Mouse (Mus musculus) CH12.LX (cell line): ENCODE results near the gene Ltk. TPM values are rescaled to one million over a fixed set of nuclear protein-coding genes. Genes with fewer than 3 reads are reported as not detected.

ENCODE experiments used
- DNase-seq: peaks from one replicate; pipeline ENCODE4 v3.0.0-alpha.2; 2013; ENCODE audit errors: extremely low read depth
- H3K27ac ChIP-seq: 2 replicates; pipeline ENCODE4 v1.5.1; 2012; ENCODE audit warnings: low read depth, mild to moderate bottlenecking, control low read depth, moderate library complexity; ENCODE audit not compliant: insufficient read depth
- H3K27me3 ChIP-seq: replicated peaks from 2 replicates; pipeline ENCODE3; 2012; ENCODE audit warnings: inconsistent platforms
- H3K36me3 ChIP-seq, 2 experiments: replicated peaks in 1 of 2; 2 replicates each; pipeline versions ENCODE3 to v1.6.1; 2012; ENCODE audit warnings: inconsistent platforms in 1 of 2, low read length in 1 of 2, mild to moderate bottlenecking in 1 of 2, mixed read lengths in 1 of 2, moderate library complexity in 1 of 2; ENCODE audit not compliant: control insufficient read depth in 1 of 2, insufficient read depth in 1 of 2
- H3K4me1 ChIP-seq, 2 experiments: 2 replicates each; pipeline ENCODE4 v1.6.1; 2012; ENCODE audit warnings: inconsistent platforms in 1 of 2, moderate library complexity in 1 of 2; ENCODE audit not compliant: insufficient read depth in 2 of 2, control insufficient read depth in 1 of 2
- H3K4me2 ChIP-seq: 2 replicates; pipeline ENCODE4 v1.6.1; 2012; ENCODE audit warnings: low read depth, mild to moderate bottlenecking, control low read depth; ENCODE audit not compliant: poor library complexity, insufficient read depth, severe bottlenecking
- H3K4me3 ChIP-seq, 3 experiments: fragments of 150-350 bp in 1 of 3; sonication (generic) in 1 of 3; replicated peaks in 1 of 3; 2 replicates each; pipeline versions ENCODE3 to v1.5.1; 2011 to 2012; ENCODE audit warnings: low read depth in 2 of 3, low read length in 2 of 3, mild to moderate bottlenecking in 2 of 3, moderate library complexity in 2 of 3, control low read depth in 1 of 3, improper control_type of control experiment in 1 of 3, inconsistent platforms in 1 of 3, mixed read lengths in 1 of 3; ENCODE audit not compliant: poor library complexity in 1 of 3
- H3K79me2 ChIP-seq: replicated peaks from 2 replicates; pipeline ENCODE4 v1.6.1; 2012; ENCODE audit warnings: mild to moderate bottlenecking, moderate library complexity; ENCODE audit not compliant: control insufficient read depth, poor library complexity, insufficient read depth, severe bottlenecking; ENCODE audit errors: extremely low read depth
- H3K9ac ChIP-seq: 2 replicates; pipeline ENCODE4 v1.6.1; 2012; ENCODE audit warnings: low read depth, mild to moderate bottlenecking, control low read depth, moderate library complexity; ENCODE audit not compliant: insufficient read depth
- H3K9me3 ChIP-seq: replicated peaks from 2 replicates; pipeline ENCODE3; 2012; ENCODE audit warnings: low read length, inconsistent platforms, mixed read lengths
- CHD1 ChIP-seq: IDR thresholded peaks from 2 replicates; pipeline ENCODE4 v1.6.1; 2012; ENCODE audit warnings: low read depth, low read length, improper control_type of control experiment, inconsistent platforms
- CHD2 ChIP-seq: IDR thresholded peaks from 2 replicates; pipeline ENCODE4 v1.6.1; 2011; ENCODE audit warnings: low read length, improper control_type of control experiment
- CTCF ChIP-seq, 2 experiments: IDR thresholded peaks in 1 of 2; conservative IDR thresholded peaks in 1 of 2; 2 replicates each; pipeline ENCODE4 v1.5.1; 2011 to 2012; ENCODE audit warnings: low read depth in 2 of 2, low read length in 2 of 2, improper control_type of control experiment in 1 of 2, inconsistent platforms in 1 of 2, mild to moderate bottlenecking in 1 of 2, moderate library complexity in 1 of 2
- ELF1 ChIP-seq: IDR thresholded peaks from 2 replicates; pipeline ENCODE4 v1.6.1; 2014; ENCODE audit warnings: low read depth, mild to moderate bottlenecking, inconsistent platforms, low read length, improper control_type of control experiment
- EP300 ChIP-seq: IDR thresholded peaks from 2 replicates; pipeline ENCODE4 v1.6.1; 2011; ENCODE audit warnings: low read length, improper control_type of control experiment
- ETS1 ChIP-seq: conservative IDR thresholded peaks from 2 replicates; pipeline ENCODE4 v1.6.1; 2012; ENCODE audit warnings: low read depth, mild to moderate bottlenecking, inconsistent platforms, low read length, improper control_type of control experiment, moderate library complexity
- GABPA ChIP-seq: IDR thresholded peaks from 2 replicates; pipeline ENCODE4 v1.6.1; 2012; ENCODE audit warnings: low read depth, low read length, improper control_type of control experiment, inconsistent platforms; ENCODE audit not compliant: insufficient replicate concordance
- IRF4 ChIP-seq: IDR thresholded peaks from 2 replicates; pipeline ENCODE4 v1.6.1; 2014; ENCODE audit warnings: low read depth, mild to moderate bottlenecking, inconsistent platforms, low read length, improper control_type of control experiment
- KAT2A ChIP-seq: IDR thresholded peaks from 2 replicates; pipeline ENCODE4 v1.6.1; 2012; ENCODE audit warnings: low read length, improper control_type of control experiment, inconsistent platforms; ENCODE audit not compliant: insufficient replicate concordance
- MAFK ChIP-seq: IDR thresholded peaks from 2 replicates; pipeline ENCODE4 v1.6.1; 2011; ENCODE audit warnings: low read length, improper control_type of control experiment; ENCODE audit not compliant: insufficient replicate concordance
- MAX ChIP-seq: IDR thresholded peaks from 2 replicates; pipeline ENCODE4 v1.6.1; 2011; ENCODE audit warnings: low read length, improper control_type of control experiment
- MEF2A ChIP-seq: IDR thresholded peaks from 2 replicates; pipeline ENCODE4 v1.6.1; 2014; ENCODE audit warnings: low read depth, mild to moderate bottlenecking, inconsistent platforms, low read length, improper control_type of control experiment, borderline replicate concordance
- MXI1 ChIP-seq: IDR thresholded peaks from 2 replicates; pipeline ENCODE4 v1.6.1; 2011; ENCODE audit warnings: mild to moderate bottlenecking, low read depth, low read length, improper control_type of control experiment
- MYC ChIP-seq: IDR thresholded peaks from 2 replicates; pipeline ENCODE4 v1.6.1; 2011; ENCODE audit warnings: low read depth, mild to moderate bottlenecking, improper control_type of control experiment, low read length
- NRF1 ChIP-seq: IDR thresholded peaks from 2 replicates; pipeline ENCODE4 v1.6.1; 2014; ENCODE audit warnings: low read depth, mild to moderate bottlenecking, inconsistent platforms, low read length, improper control_type of control experiment, moderate library complexity
- PAX5 ChIP-seq: IDR thresholded peaks from 2 replicates; pipeline ENCODE4 v1.6.1; 2012; ENCODE audit warnings: low read length, inconsistent platforms, mixed read lengths
- POLR2AphosphoS2 ChIP-seq: IDR thresholded peaks from 2 replicates; pipeline ENCODE4 v1.6.1; 2011; ENCODE audit warnings: low read depth, low read length, improper control_type of control experiment
- RAD21 ChIP-seq: IDR thresholded peaks from 2 replicates; pipeline ENCODE4 v1.6.1; 2011; ENCODE audit warnings: low read depth, mild to moderate bottlenecking, low read length, improper control_type of control experiment, moderate library complexity
- SIN3A ChIP-seq: IDR thresholded peaks from 2 replicates; pipeline ENCODE4 v1.6.1; 2012; ENCODE audit warnings: low read length, improper control_type of control experiment, inconsistent platforms
- SMC3 ChIP-seq: IDR thresholded peaks from 2 replicates; pipeline ENCODE4 v1.6.1; 2011; ENCODE audit warnings: low read depth, low read length, improper control_type of control experiment
- UBTF ChIP-seq: IDR thresholded peaks from 2 replicates; pipeline ENCODE4 v1.6.1; 2012; ENCODE audit warnings: low read depth, mild to moderate bottlenecking, inconsistent platforms, low read length, improper control_type of control experiment, moderate library complexity
- ZKSCAN1 ChIP-seq: IDR thresholded peaks from 2 replicates; pipeline ENCODE4 v1.6.1; 2012; ENCODE audit warnings: low read depth, inconsistent platforms, low read length, improper control_type of control experiment, borderline replicate concordance
- dilution Hi-C: fragments of 300-500 bp; cut with MboI; formaldehyde crosslinking; loops from 2 replicates; pipeline ENCODE4 v1.14.3; 2020; ENCODE audit warnings: low sequenced_read_pairs; ENCODE audit not compliant: extremely low pct_unique_long_range_greater_than_20kb, extremely low pct_ligation_motif_present
- in situ Hi-C: fragments of 300-500 bp; cut with MboI; formaldehyde crosslinking; loops from 3 replicates; pipeline ENCODE4 v1.14.3; 2019; ENCODE audit warnings: low sequenced_read_pairs, low pct_ligation_motif_present, low pct_unique_long_range_greater_than_20kb, mixed read lengths
- polyA plus RNA-seq: library from polyadenylated mRNA; unstranded; fragments of >175 nt; gene quantifications from 2 replicates; pipeline ENCODE4 v1.2.1, GENCODE M21; 2012; ENCODE audit warnings: low read depth; ENCODE audit not compliant: insufficient read length
- total RNA-seq, 2 experiments: library from RNA; depleted of rRNA; stranded (reverse); fragments of 300-350 nt in 1 of 2; fragments of >200 nt in 1 of 2; gene quantifications; 2 replicates each; pipeline ENCODE4 v1.2.3; 2012 to 2014

The Ltk gene
- total and polyA plus RNA-seq, 3 experiments: 0.10 to 2.3 TPM; not detected in 1

DNA sequence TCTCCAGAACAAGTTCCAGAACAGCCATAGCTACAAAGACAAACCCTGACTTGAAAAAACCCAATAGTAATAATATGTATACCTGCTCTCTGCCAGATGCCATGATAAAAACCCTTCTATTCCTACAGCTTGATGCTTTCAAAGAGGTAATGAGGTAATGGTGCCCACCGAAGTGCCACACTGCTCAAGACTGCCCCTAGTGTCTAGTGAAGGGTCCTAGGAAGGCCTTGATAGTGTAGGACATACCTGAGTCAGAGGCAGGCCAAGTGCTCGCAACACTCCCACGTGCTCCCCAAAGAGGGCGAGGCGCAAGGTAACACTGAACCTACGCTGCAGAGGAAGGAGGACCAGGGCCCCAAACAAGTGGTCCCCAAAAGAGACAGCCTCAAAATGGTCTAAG lies 7.0 kb upstream of the Ltk start:
- TF ChIP-seq CTCF (conservative IDR thresholded peaks at IDR 0.05 in 1 of 2, IDR thresholded peaks at IDR 0.05 in 1 of 2; ENCODE audit: low read depth in 2 of 2, low read length in 2 of 2): peak in 1 of 2 experiments; percentile 50; a peak in 2 of 4 replicates
- TF ChIP-seq RAD21: peak; percentile 25
- no peak for TF ChIP-seq EP300
- TF ChIP-seq ZKSCAN1: no peak
- TF ChIP-seq, all 38 proteins: peak for 2
- in situ Hi-C loops (no loop called here), dilution Hi-C loops (no loop called here)
- H3K27me3 ChIP-seq: no peaks in the 10 kb centered on the region
- H3K4me1 ChIP-seq: peaks cover 0 to 9% of the 10 kb centered on the region in 2 experiments; a peak in 1 of 4 replicates
- peak; percentile 15 for DNase-seq
- no peaks in the 10 kb centered on the region for H3K79me2 ChIP-seq
- no peak overlapping the region for H3K4me3 ChIP-seq
- H3K9ac ChIP-seq: no peak overlapping the region
- no peak overlapping the region for H3K4me2 ChIP-seq
- H3K9me3 ChIP-seq: no peaks in the 10 kb centered on the region
- H3K36me3 ChIP-seq: peaks cover 61 to 85% of the 10 kb centered on the region in 2 experiments
- H3K27ac ChIP-seq: no peak overlapping the region

GRCm38 (mm10) chr2:119763924-119764323 lies 3.7 kb upstream of the Ltk start:
- in situ Hi-C loops: no loop called here
- no peak for DNase-seq
- Histone ChIP-seq H3K4me1 (peaks cover 0 to 10% of the 10 kb centered on the region in 2 experiments; a peak in 1 of 4 replicates), H3K27ac (no peak overlapping the region), H3K4me3 (no peak overlapping the region), H3K79me2 (no peaks in the 10 kb centered on the region), H3K9me3 (no peaks in the 10 kb centered on the region), H3K27me3 (no peaks in the 10 kb centered on the region), H3K4me2 (no peak overlapping the region), H3K36me3 (peaks cover 29 to 55% of the 10 kb centered on the region in 2 experiments), H3K9ac (no peak overlapping the region)
- TF ChIP-seq UBTF (no peak), CHD2 (no peak), CHD1 (no peak), MXI1 (no peak), PAX5 (no peak), GABPA (no peak), MYC (no peak), KAT2A (no peak), IRF4 (no peak), SMC3 (no peak), NRF1 (no peak), ELF1 (no peak), MAX (no peak), EP300 (no peak), POLR2AphosphoS2 (no peak), ETS1 (no peak), MAFK (no peak), ZKSCAN1 (no peak), SIN3A (no peak), MEF2A (no peak)
- dilution Hi-C loops: no loop called here
